Comparison of ENCODE assay signal across 10 mouse cellular contexts in the genomic region with DNA sequence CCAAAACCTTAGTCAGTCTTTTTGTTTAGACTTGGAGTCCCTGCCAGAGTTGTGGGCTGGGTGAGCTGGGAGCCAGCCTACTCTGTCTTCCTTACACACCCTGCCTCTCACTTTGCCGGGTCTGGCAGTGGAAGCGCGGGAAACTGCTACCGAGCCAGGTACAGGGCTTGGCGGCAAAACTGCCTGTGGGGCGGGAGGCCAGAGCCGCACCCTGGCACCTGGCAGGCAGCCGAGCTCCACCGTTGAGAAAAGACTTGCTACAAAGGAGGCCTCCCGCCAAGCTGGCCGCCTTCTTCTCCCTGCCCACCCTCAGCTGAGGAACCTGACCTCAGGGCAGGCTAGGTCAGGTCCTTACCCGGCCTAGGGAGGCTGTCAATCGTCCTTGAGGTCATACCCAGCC. TPM values are rescaled to one million over a fixed set of nuclear protein-coding genes. Genes with fewer than 3 reads are reported as not detected.
A peak's percentile ranks its signal among the peaks of the same experiment; 100 is the strongest.
DNase-seq lines count a peak whose midpoint lies in the region; ATAC-seq lines count a peak whose summit lies in the region.
"Had no signal": no experiment of that assay in that cellular context is flagged by ENCODE, and none has a peak within 500 bp of the region (broad histone marks: within the 10 kb centered on the region; RNA-seq: fewer than 3 reads in every experiment).

No protein-coding gene starts in this region.

- H3K36me3 ChIP-seq in embryonic facial prominence, embryonic 14.5 days (ENCODE audit: control insufficient read depth, insufficient read depth, low read length), result no peaks in the 10 kb centered on the region
- no peaks in the 10 kb centered on the region for H3K36me3 ChIP-seq in embryonic facial prominence, embryonic 10.5 days (replicated peaks)
- no peaks in the 10 kb centered on the region for H3K36me3 ChIP-seq in midbrain, embryonic 11.5 days (ENCODE audit: control insufficient read depth, insufficient read depth, low read length)
- H3K36me3 ChIP-seq: liver, embryonic 15.5 days had no signal

- H3K9me3 ChIP-seq in embryonic facial prominence, embryonic 14.5 days (ENCODE audit: control insufficient read depth, low read length), result no peaks in the 10 kb centered on the region
- no peaks in the 10 kb centered on the region for H3K9me3 ChIP-seq in embryonic facial prominence, embryonic 10.5 days
- no peaks in the 10 kb centered on the region; the same call in 1 of the 2 replicates for H3K9me3 ChIP-seq in midbrain, embryonic 11.5 days (ENCODE audit: control insufficient read depth, low read length)
- H3K9me3 ChIP-seq: liver, embryonic 15.5 days had no signal

- no peak overlapping the region for H3K27ac ChIP-seq in embryonic facial prominence, embryonic 14.5 days (replicated peaks; ENCODE audit: low read depth, low read length)
- no peak overlapping the region for H3K27ac ChIP-seq in embryonic facial prominence, embryonic 10.5 days (replicated peaks)
- H3K27ac ChIP-seq in midbrain, embryonic 11.5 days (ENCODE audit: low read depth, low read length), result no peak overlapping the region
- H3K27ac ChIP-seq: liver, embryonic 15.5 days had no signal

- no peaks in the 10 kb centered on the region for H3K27me3 ChIP-seq in embryonic facial prominence, embryonic 14.5 days (replicated peaks; ENCODE audit: control insufficient read depth, insufficient read depth, low read length)
- no peaks in the 10 kb centered on the region for H3K27me3 ChIP-seq in embryonic facial prominence, embryonic 10.5 days (replicated peaks; ENCODE audit: low read depth, poor library complexity, severe bottlenecking)
- H3K27me3 ChIP-seq in midbrain, embryonic 11.5 days (ENCODE audit: control insufficient read depth, insufficient read depth, low read length), result no peaks in the 10 kb centered on the region

- peak; percentile 68 for DNase-seq in embryonic facial prominence, embryonic 14.5 days (ENCODE audit: low spot score)
- no peak for DNase-seq in embryonic facial prominence, embryonic 10.5 days (ENCODE audit: low spot score)
- DNase-seq in NIH3T3 (ENCODE audit: low read depth), result peak; percentile 49
- DNase-seq in kidney, postnatal 4 days, result peak; percentile 38 to 53
- peak; percentile 51 for DNase-seq in right cerebral cortex, postnatal 25 days
- no peak for DNase-seq in midbrain, embryonic 11.5 days (ENCODE audit: low spot score, missing footprints)
- no peak for DNase-seq in heart, adult 9 months (ENCODE audit: low spot score in 2 of 2)

- no peak overlapping the region for H3K4me3 ChIP-seq in embryonic facial prominence, embryonic 14.5 days (ENCODE audit: low read depth, low read length)
- no peak overlapping the region for H3K4me3 ChIP-seq in embryonic facial prominence, embryonic 10.5 days
- H3K4me3 ChIP-seq in midbrain, embryonic 11.5 days (ENCODE audit: low read depth, low read length), result no peak overlapping the region
- H3K4me3 ChIP-seq: liver, embryonic 15.5 days had no signal

- H3K4me2 ChIP-seq in embryonic facial prominence, embryonic 14.5 days (ENCODE audit: low read depth, low read length), result no peak overlapping the region
- no peak overlapping the region for H3K4me2 ChIP-seq in midbrain, embryonic 11.5 days
- H3K4me2 ChIP-seq: liver, embryonic 15.5 days had no signal

- peak; percentile 81 for ATAC-seq in embryonic facial prominence, embryonic 14.5 days (ENCODE audit: low read depth)
- ATAC-seq in midbrain, embryonic 11.5 days (ENCODE audit: low FRiP score), result no peak
- no peak for ATAC-seq in megakaryocyte, adult 5-6 weeks (ENCODE audit: poor library complexity, severe bottlenecking)

- H3K4me1 ChIP-seq in embryonic facial prominence, embryonic 14.5 days (ENCODE audit: control insufficient read depth, insufficient read depth, low read length), result no peaks in the 10 kb centered on the region
- peaks cover 10% of the 10 kb centered on the region; the same call in 1 of the 2 replicates for H3K4me1 ChIP-seq in embryonic facial prominence, embryonic 10.5 days
- peaks cover 4% of the 10 kb centered on the region; the same call in 1 of the 2 replicates for H3K4me1 ChIP-seq in midbrain, embryonic 11.5 days (ENCODE audit: control insufficient read depth, insufficient read depth, low read length)
- H3K4me1 ChIP-seq: liver, embryonic 15.5 days had no signal

- H3K9ac ChIP-seq in embryonic facial prominence, embryonic 14.5 days (ENCODE audit: low read depth, low read length), result no peak overlapping the region
- no peak overlapping the region for H3K9ac ChIP-seq in midbrain, embryonic 11.5 days (ENCODE audit: low read length)
- H3K9ac ChIP-seq: liver, embryonic 15.5 days had no signal

- WGBS in embryonic facial prominence, embryonic 14.5 days, result 29% methylated on average over 13 of the region's 13 CpGs
- WGBS in embryonic facial prominence, embryonic 10.5 days, result 44% methylated on average over 13 of the region's 13 CpGs
- 46% methylated on average over 13 of the region's 13 CpGs for WGBS in midbrain, embryonic 11.5 days

RNA-seq across cellular contexts. Expression of a gene that starts 24.2 kb away (rescaled TPM):
- 0.90 and 1.1 TPM in 2 replicates for polyA plus RNA-seq in embryonic facial prominence, embryonic 14.5 days (2014; fragmentation: Nextera tagmentation; extraction: Ambion mirVana)
- polyA plus RNA-seq in embryonic facial prominence, embryonic 10.5 days (2016; fragmentation: Nextera tagmentation; extraction: Ambion mirVana), result 0.29 and 0.39 TPM in 2 replicates
- 0.15 and 0.30 TPM in 2 replicates for polyA plus RNA-seq in midbrain, embryonic 11.5 days (2014; fragmentation: Nextera tagmentation; extraction: Ambion mirVana)
- total RNA-seq in megakaryocyte, adult 5-6 weeks (2015), result not detected in 2 replicates
- total RNA-seq in megakaryocyte, adult 5-6 weeks (2017), result not detected in 2 replicates

RNA-seq across cellular contexts. Expression of a gene that starts 35.3 kb away (rescaled TPM):
- polyA plus RNA-seq in embryonic facial prominence, embryonic 14.5 days (2014; fragmentation: Nextera tagmentation; extraction: Ambion mirVana), result not detected in 2 replicates
- 0.09 and 0.12 TPM in 2 replicates for polyA plus RNA-seq in embryonic facial prominence, embryonic 10.5 days (2016; fragmentation: Nextera tagmentation; extraction: Ambion mirVana)
- polyA plus RNA-seq in midbrain, embryonic 11.5 days (2014; fragmentation: Nextera tagmentation; extraction: Ambion mirVana), result 0.18 TPM in 1 of 2 replicates, not detected in the other
- total RNA-seq in megakaryocyte, adult 5-6 weeks (2015), result not detected in 2 replicates
- total RNA-seq in megakaryocyte, adult 5-6 weeks (2017), result 0.12 TPM in 1 of 2 replicates, not detected in the other
- polyA plus RNA-seq: heart, embryonic 16.5 days; liver, embryonic 15.5 days had no signal

RNA-seq across cellular contexts. Expression of a gene that starts 59.0 kb away (rescaled TPM):
- polyA plus RNA-seq in embryonic facial prominence, embryonic 14.5 days (2014; fragmentation: Nextera tagmentation; extraction: Ambion mirVana), result 77.8 and 84.3 TPM in 2 replicates
- polyA plus RNA-seq in embryonic facial prominence, embryonic 10.5 days (2016; fragmentation: Nextera tagmentation; extraction: Ambion mirVana), result 131 TPM in 2 replicates
- polyA plus RNA-seq in midbrain, embryonic 11.5 days (2014; fragmentation: Nextera tagmentation; extraction: Ambion mirVana), result 119 and 126 TPM in 2 replicates
- 20.0 and 21.0 TPM in 2 replicates for total RNA-seq in megakaryocyte, adult 5-6 weeks (2015)
- total RNA-seq in megakaryocyte, adult 5-6 weeks (2017), result 27.3 and 29.8 TPM in 2 replicates

Comparison
In these comparisons a context has a peak if more than half of its experiments do, and no peak if none do; other contexts are left out.
1. DNase-seq: peak in embryonic facial prominence, embryonic 14.5 days (single experiment), NIH3T3 (single experiment), kidney, postnatal 4 days (2 of 2) and right cerebral cortex, postnatal 25 days (single experiment); none in embryonic facial prominence, embryonic 10.5 days (single experiment), midbrain, embryonic 11.5 days (single experiment) and heart, adult 9 months (0 of 2).